Mouse (Mus musculus) cerebellum, adult 2 months (tissue): ENCODE results near the gene Slc18a2.

Source experiments
- CTCF ChIP-seq: fragments of 200-500 bp; IDR thresholded peaks from 2 replicates; pipeline ENCODE4 v1.5.1; 2011; ENCODE audit warnings: low read depth, mild to moderate bottlenecking, control low read depth, low read length, moderate library complexity, borderline replicate concordance; ENCODE audit not compliant: insufficient read depth
- POLR2A ChIP-seq: fragments of 200-500 bp; IDR thresholded peaks from 2 replicates; pipeline ENCODE4 v1.6.1; 2011; ENCODE audit warnings: low read length, control low read depth, borderline replicate concordance; ENCODE audit not compliant: insufficient read depth

DNA sequence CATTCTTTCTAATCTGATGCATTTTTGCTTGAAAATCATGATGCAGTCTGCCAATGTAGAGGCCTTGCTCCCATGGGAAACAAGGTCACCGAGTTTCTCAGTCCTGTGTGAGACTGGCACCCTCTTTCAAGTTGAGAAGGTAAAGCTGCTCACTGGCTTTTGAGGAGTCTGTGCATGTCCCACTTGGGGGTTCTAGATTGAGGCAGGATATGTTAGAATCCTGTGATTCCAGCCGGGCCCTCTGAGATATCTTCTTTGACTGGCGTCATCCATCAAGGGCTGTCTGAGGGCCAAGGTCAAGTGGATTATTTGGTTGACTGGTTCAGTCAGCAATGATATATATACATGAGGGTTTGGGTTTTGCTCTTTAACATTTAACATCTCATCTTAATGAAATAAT is 21.3 kb downstream of the Slc18a2 start:
- TF ChIP-seq POLR2A (no peak), CTCF (no peak)
